Mouse (Mus musculus): ENCODE data around the gene Pam16.

DNA sequence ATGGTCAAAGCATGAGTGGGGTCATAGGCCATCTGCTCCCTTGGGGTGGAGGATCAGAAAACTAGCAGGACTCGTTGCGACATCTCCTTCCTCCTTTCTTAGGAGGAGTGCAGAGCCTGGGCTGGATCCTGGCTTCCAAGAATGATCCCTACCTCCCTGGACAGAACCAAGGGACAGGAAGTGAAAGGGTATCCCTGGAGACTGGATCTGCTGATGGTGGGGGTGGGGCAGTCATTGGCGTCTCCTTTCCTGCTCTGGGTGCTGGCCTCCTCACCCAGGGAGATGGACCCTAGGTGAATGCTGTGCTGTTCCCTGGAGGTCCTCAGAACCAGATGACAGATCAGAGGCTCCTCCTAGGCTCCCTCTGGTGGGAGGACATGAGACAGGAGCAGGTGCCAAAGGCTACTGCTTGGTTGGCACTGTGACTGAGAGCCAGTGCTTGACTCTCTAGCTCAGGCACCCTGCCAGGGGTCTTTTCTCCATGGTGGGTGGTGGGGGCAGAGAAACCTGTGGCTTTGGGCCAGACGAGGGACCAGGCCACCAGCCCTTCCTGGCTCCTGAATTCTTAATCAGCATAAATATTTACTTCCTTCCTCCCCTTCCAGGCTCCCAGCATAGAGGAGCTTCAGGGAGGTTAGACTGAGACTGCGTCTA, 18.2 kb downstream of the Pam16 start:
- TF ChIP-seq CTCF (IDR thresholded peaks at IDR 0.05; ENCODE audit: borderline replicate concordance, control insufficient read depth, extremely low read depth, insufficient read depth, low read length, poor library complexity) (no peak), POLR2A (IDR thresholded peaks at IDR 0.05; ENCODE audit: control insufficient read depth, extremely low read depth, insufficient read depth, low read length, poor library complexity) (no peak)

All from thymus, adult 2 months (tissue).